Mouse (Mus musculus) regulatory T cell (primary cell): ENCODE results near the gene Prkca.

Experiments used
- in situ Hi-C: fragments of 300-600 bp; cut with MboI, MseI; formaldehyde crosslinking; loops from one replicate; pipeline ENCODE4 v1.15.1; 2025; ENCODE audit warnings: high pct_unique_total_duplicates

Prkca gene

GRCm38 (mm10) chr11:108261751-108262160 lies 82.0 kb downstream of the Prkca start:
- in situ Hi-C loops, result loop anchor here (10.0 kb wide), 1 partner anchor 727 kb away; no protein-coding TSS in a partner anchor

- in situ Hi-C loops, result loop anchor here (10.0 kb wide), 1 partner anchor 726 kb away; no protein-coding TSS in a partner anchor
These were observed 82.8 kb downstream of the Prkca start for GRCm38 (mm10) chr11:108260775-108261517.

- in situ Hi-C loops, result no loop called here
These were observed 84.3 kb downstream of the Prkca start for GRCm38 (mm10) chr11:108259391-108259790.

DNA sequence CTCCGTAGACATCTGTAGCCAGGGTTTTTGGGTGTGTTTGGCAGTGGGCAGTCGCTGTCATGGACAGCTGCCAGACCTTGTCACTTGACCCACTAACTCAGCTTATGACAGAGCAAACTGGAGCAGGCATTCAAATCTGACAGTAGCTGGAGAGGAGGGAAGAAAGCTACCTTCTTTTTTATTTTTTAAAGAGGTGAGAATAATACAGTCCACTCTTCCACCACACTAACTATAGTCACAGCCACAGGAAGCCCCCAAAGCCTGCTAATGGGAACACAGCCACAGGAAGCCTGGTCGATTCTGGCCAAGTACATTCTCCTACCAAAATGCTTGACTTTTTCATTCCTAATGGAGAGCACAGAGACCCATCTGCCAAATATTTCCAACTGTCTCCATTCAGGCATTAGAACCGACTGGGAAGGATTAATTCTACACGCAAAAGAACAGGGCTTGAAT lies 84.9 kb downstream of the Prkca start:
- in situ Hi-C loops, result no loop called here

DNA sequence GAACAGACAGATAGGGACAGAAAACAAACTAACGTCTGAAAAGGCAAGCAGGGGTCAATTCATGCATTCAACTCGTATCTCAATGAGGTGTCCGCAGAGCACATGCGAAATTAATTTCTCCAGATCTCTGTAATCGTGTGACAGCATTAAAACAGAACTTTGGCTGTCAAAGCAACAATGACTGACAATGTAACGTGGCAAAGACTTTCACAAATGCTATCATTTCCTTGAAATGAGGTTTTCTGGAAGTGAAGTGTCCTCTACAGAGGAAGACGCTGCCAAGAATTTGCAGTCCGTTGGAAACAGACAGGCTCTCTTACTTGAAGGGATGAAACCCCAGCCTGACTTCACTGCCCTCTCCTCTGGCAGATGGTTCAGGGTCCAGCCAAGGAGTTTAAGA lies 85.8 kb downstream of the Prkca start:
- in situ Hi-C loops, result no loop called here

GRCm38 (mm10) chr11:108254681-108255080 lies 89.0 kb downstream of the Prkca start:
- in situ Hi-C loops, result no loop called here

DNA sequence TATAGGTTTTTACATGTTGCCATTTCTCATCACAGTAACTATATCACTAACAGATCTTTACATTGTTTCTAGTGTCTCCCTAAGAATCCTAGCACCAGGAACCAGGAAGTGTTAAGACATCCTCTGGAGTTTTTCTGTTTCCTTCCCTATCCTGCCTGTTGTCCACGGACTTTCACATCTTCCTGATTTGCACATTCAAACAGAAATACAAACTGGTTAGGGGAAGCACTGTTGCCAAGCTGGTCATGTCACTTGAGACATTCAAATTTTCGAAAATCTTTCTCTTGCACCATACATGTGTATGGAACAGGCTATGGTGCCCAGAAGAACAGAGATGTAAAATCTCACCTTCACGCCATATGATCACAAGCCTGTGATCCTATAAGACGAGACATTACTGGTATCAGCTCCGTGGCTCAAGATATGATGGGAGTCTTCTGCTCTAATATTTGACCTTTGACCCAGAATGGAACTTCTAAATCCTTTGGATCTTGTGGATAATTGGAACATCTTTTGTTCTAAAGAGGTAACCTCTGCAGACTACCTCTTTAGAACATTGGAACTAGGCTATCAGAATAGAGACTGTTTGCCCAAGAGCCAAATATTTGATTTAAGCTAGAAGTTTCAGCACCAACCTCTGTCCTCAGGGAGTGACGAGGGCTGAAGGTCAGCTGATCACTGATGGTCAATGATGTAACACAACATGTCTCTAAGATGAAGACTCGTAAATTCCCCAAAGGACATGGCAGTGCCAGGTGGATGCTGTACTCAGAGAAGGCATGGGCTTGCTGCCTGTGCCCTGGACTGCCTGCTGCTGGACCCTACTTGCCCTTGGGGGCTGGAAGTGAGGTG lies 91.6 kb downstream of the Prkca start:
- in situ Hi-C loops, result no loop called here

- in situ Hi-C loops, result no loop called here
These were observed 92.7 kb downstream of the Prkca start for GRCm38 (mm10) chr11:108250829-108251637.

GRCm38 (mm10) chr11:108250146-108250635 lies 93.5 kb downstream of the Prkca start:
- in situ Hi-C loops, result no loop called here

DNA sequence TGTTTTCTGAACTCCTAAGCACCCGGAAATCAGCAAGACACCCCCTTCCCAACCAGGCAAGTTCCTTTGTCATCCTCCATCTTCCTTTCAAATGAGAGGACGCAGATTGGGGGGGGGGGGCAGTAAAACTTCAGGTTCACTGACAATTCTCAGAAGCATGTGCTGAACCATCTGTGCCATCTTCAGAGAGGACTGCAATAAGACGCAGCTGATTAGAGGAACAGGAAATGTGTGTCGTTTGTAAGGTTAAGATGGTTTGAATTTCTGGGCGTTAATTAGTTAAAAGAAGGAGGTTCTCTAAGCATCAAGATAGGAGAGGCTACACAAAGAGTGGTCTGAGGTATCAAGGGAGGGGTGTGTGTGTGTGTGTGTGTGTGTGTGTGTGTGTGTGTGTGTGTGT lies 94.2 kb downstream of the Prkca start:
- in situ Hi-C loops, result no loop called here

DNA sequence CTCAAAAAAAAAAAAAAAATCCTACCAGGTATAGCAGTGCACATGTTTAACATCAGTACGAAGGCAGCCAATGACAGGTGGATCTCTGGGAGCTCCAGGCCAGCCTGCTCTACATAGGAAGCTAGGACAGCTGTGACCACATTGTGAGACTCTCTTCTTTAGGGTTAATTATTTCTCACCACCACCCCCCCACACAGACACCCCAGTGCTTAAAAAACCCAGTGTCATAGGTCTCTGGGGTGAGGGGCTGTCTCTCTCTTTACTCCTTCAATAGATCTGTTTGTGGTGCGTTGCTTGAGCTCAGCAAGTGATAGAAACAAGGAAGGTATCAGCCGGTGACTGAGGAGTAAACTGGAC lies 94.7 kb downstream of the Prkca start:
- in situ Hi-C loops, result no loop called here

GRCm38 (mm10) chr11:108248218-108249046 lies 95.3 kb downstream of the Prkca start:
- in situ Hi-C loops, result no loop called here

- in situ Hi-C loops, result no loop called here
These were observed 96.4 kb downstream of the Prkca start for GRCm38 (mm10) chr11:108247121-108247863.

GRCm38 (mm10) chr11:108246267-108246702 lies 97.4 kb downstream of the Prkca start:
- in situ Hi-C loops, result no loop called here

GRCm38 (mm10) chr11:108244241-108244640 lies 99.5 kb downstream of the Prkca start:
- in situ Hi-C loops, result no loop called here

DNA sequence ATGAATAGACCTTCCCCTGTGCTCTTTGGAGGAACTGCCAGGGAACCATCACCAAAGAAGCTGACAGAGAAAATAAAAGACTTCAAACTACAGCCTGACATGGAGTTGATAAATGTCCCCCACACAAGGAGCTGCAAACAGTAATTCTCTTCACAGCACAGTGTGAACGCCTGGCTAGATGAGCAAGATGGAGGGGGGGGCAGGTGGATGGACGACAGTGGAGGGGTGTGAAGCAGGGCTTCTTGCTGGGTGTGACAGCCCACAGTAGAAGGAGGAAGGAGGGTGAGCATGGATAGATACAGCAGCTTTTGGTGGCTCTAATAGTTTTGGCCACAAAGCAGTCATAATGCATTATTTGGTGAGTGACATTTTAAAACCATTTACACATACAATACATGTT lies 100.1 kb downstream of the Prkca start:
- in situ Hi-C loops, result no loop called here

- in situ Hi-C loops, result no loop called here
These were observed 102.7 kb downstream of the Prkca start for GRCm38 (mm10) chr11:108240924-108241498.

GRCm38 (mm10) chr11:108239173-108239572 lies 104.6 kb downstream of the Prkca start:
- in situ Hi-C loops, result no loop called here

GRCm38 (mm10) chr11:108236754-108237428 lies 106.8 kb downstream of the Prkca start:
- in situ Hi-C loops, result no loop called here
